Mouse (Mus musculus) neural tube, embryonic 12.5 days (tissue): ENCODE measurements around the gene Iqgap2. TPM values are rescaled to one million over a fixed set of nuclear protein-coding genes. Genes with fewer than 3 reads are reported as not detected.

Source experiments
- ATAC-seq: fragments of 200-750 bp; cut with Nextera tagmentation; 2 replicates; pipeline ENCODE4 v1.8.0; 2017; ENCODE audit warnings: low read depth, mild to moderate bottlenecking, moderate TSS enrichment, moderate library complexity; ENCODE audit not compliant: low FRiP score
- H3K27ac ChIP-seq: fragments of 300-500 bp; sonication (generic); 2 replicates; pipeline ENCODE4 v1.5.1; 2016
- H3K27me3 ChIP-seq: fragments of 300-500 bp; sonication (generic); replicated peaks from 2 replicates; pipeline ENCODE4 v1.6.1; 2016; ENCODE audit warnings: mild to moderate bottlenecking
- H3K36me3 ChIP-seq: fragments of 300-500 bp; sonication (generic); 2 replicates; pipeline ENCODE4 v1.6.1; 2016; ENCODE audit warnings: mild to moderate bottlenecking
- H3K4me1 ChIP-seq: fragments of 300-500 bp; sonication (generic); 2 replicates; pipeline ENCODE4 v1.6.1; 2016
- H3K4me2 ChIP-seq: fragments of 300-500 bp; sonication (generic); replicated peaks from 2 replicates; pipeline ENCODE4 v1.6.1; 2016; ENCODE audit warnings: mild to moderate bottlenecking
- H3K4me3 ChIP-seq: fragments of 300-500 bp; sonication (generic); 2 replicates; pipeline ENCODE4 v1.5.1; 2016
- H3K9ac ChIP-seq: fragments of 300-500 bp; sonication (generic); 2 replicates; pipeline ENCODE4 v1.6.1; 2016; ENCODE audit warnings: mild to moderate bottlenecking
- H3K9me3 ChIP-seq: fragments of 300-500 bp; sonication (generic); 2 replicates; pipeline ENCODE4 v1.6.1; 2016; ENCODE audit warnings: mild to moderate bottlenecking
- WGBS: fragments of 180-500 bp; shearing (Covaris S2); methylation state at CpG from one replicate; pipeline ENCODE4 v1.1.7; 2016; 5-methylcytosine and 5-hydroxymethylcytosine counted together
- polyA plus RNA-seq: library from polyadenylated mRNA; unstranded; fragments of >200 nt; fragmentation: Nextera tagmentation; extraction: Ambion mirVana; gene quantifications from 2 replicates; pipeline ENCODE4 v1.2.1, GENCODE M21; 2016

The Iqgap2 gene
- polyA plus RNA-seq, 1 experiment from 2014 or later, result 9.5 TPM

- H3K9ac ChIP-seq, result no peak overlapping the region
- WGBS, result 15% methylated on average over 2 of the region's 2 CpGs
- no peak overlapping the region for H3K27ac ChIP-seq
- peaks cover 18% of the 10 kb centered on the region; the same call in 1 of the 2 replicates for H3K36me3 ChIP-seq
- no peak overlapping the region for H3K4me2 ChIP-seq
- ATAC-seq, result no peak
- H3K4me1 ChIP-seq, result peaks cover 13% of the 10 kb centered on the region
- no peaks in the 10 kb centered on the region for H3K27me3 ChIP-seq
- no peaks in the 10 kb centered on the region for H3K9me3 ChIP-seq
- H3K4me3 ChIP-seq, result no peak overlapping the region
Measured at GRCm38 (mm10) chr13:95634451-95634850, 257.3 kb downstream of the Iqgap2 start.

GRCm38 (mm10) chr13:95633384-95633783 is 258.3 kb downstream of the Iqgap2 start:
- Histone ChIP-seq H3K4me2 (no peak overlapping the region), H3K9me3 (no peaks in the 10 kb centered on the region), H3K36me3 (peaks cover 23% of the 10 kb centered on the region; the same call in 1 of the 2 replicates), H3K27me3 (no peaks in the 10 kb centered on the region), H3K27ac (no peak overlapping the region), H3K4me1 (peaks cover 6% of the 10 kb centered on the region; the same call in 1 of the 2 replicates), H3K9ac (no peak overlapping the region), H3K4me3 (no peak overlapping the region)
- WGBS, result 77% methylated on average over 2 of the region's 2 CpGs
- no peak for ATAC-seq

GRCm38 (mm10) chr13:95632144-95632543 is 259.6 kb downstream of the Iqgap2 start:
- peaks cover 29% of the 10 kb centered on the region for H3K36me3 ChIP-seq
- H3K4me1 ChIP-seq, result no peaks in the 10 kb centered on the region
- ATAC-seq, result no peak
- no peak overlapping the region for H3K27ac ChIP-seq
- whole genome bisulfite sequencing, result 93% methylated on average over 6 of the region's 6 CpGs
- H3K9me3 ChIP-seq, result no peaks in the 10 kb centered on the region
- no peak overlapping the region for H3K4me3 ChIP-seq
- H3K9ac ChIP-seq, result no peak overlapping the region
- no peak overlapping the region for H3K4me2 ChIP-seq
- H3K27me3 ChIP-seq, result no peaks in the 10 kb centered on the region

GRCm38 (mm10) chr13:95630747-95631146 is 261.0 kb downstream of the Iqgap2 start:
- Histone ChIP-seq H3K9me3 (no peaks in the 10 kb centered on the region), H3K27ac (no peak overlapping the region), H3K4me3 (no peak overlapping the region), H3K36me3 (peaks cover 29% of the 10 kb centered on the region), H3K4me2 (no peak overlapping the region), H3K27me3 (no peaks in the 10 kb centered on the region), H3K9ac (no peak overlapping the region), H3K4me1 (no peaks in the 10 kb centered on the region)
- no peak for ATAC-seq
- 78% methylated on average over 2 of the region's 2 CpGs for WGBS

- Histone ChIP-seq H3K27me3 (no peaks in the 10 kb centered on the region), H3K36me3 (peaks cover 26% of the 10 kb centered on the region), H3K9me3 (no peaks in the 10 kb centered on the region), H3K9ac (no peak overlapping the region), H3K27ac (no peak overlapping the region), H3K4me2 (no peak overlapping the region), H3K4me1 (no peaks in the 10 kb centered on the region), H3K4me3 (no peak overlapping the region)
- WGBS, result 88% methylated on average over 10 of the region's 10 CpGs
- ATAC-seq, result no peak
Measured at GRCm38 (mm10) chr13:95629751-95630150, 262.0 kb downstream of the Iqgap2 start.

- Histone ChIP-seq H3K4me3 (no peak overlapping the region), H3K9me3 (no peaks in the 10 kb centered on the region), H3K27me3 (no peaks in the 10 kb centered on the region), H3K9ac (no peak overlapping the region), H3K4me1 (no peaks in the 10 kb centered on the region), H3K36me3 (peaks cover 22% of the 10 kb centered on the region), H3K27ac (no peak overlapping the region), H3K4me2 (no peak overlapping the region)
- no peak for ATAC-seq
- 82% methylated on average over 7 of the region's 7 CpGs for WGBS
Measured at GRCm38 (mm10) chr13:95626696-95627095, 265.0 kb downstream of the Iqgap2 start.

GRCm38 (mm10) chr13:95623042-95623441 is 268.7 kb downstream of the Iqgap2 start:
- 63% methylated on average over 3 of the region's 3 CpGs for WGBS
- no peak for ATAC-seq
- no peak overlapping the region for H3K27ac ChIP-seq
- H3K9ac ChIP-seq, result no peak overlapping the region
- 0 out of 2 replicates have a peak, but pooled peaks cover 2% of the 10 kb centered on the region for H3K4me1 ChIP-seq
- no peak overlapping the region for H3K4me2 ChIP-seq
- peaks cover 4% of the 10 kb centered on the region for H3K36me3 ChIP-seq
- H3K9me3 ChIP-seq, result no peaks in the 10 kb centered on the region
- no peak overlapping the region for H3K4me3 ChIP-seq
- no peaks in the 10 kb centered on the region for H3K27me3 ChIP-seq

GRCm38 (mm10) chr13:95621563-95621962 is 270.2 kb downstream of the Iqgap2 start:
- Histone ChIP-seq H3K27me3 (no peaks in the 10 kb centered on the region), H3K4me3 (no peak overlapping the region), H3K4me2 (no peak overlapping the region), H3K36me3 (no peaks in the 10 kb centered on the region), H3K4me1 (peaks cover 10% of the 10 kb centered on the region), H3K27ac (no peak overlapping the region), H3K9ac (no peak overlapping the region), H3K9me3 (no peaks in the 10 kb centered on the region)
- WGBS, result 84% methylated on average over 3 of the region's 3 CpGs
- ATAC-seq, result no peak

- peaks cover 31% of the 10 kb centered on the region for H3K4me1 ChIP-seq
- H3K4me2 ChIP-seq, result peak overlapping the region; percentile 80
- 0 out of 2 replicates have a peak, but pooled peaks have one; percentile 5 for ATAC-seq
- H3K36me3 ChIP-seq, result 0 out of 2 replicates have a peak, but pooled peaks cover 3% of the 10 kb centered on the region
- WGBS, result 9% methylated on average over 13 of the region's 13 CpGs
- peak overlapping the region; percentile 92 for H3K9ac ChIP-seq
- H3K9me3 ChIP-seq, result no peaks in the 10 kb centered on the region
- no peaks in the 10 kb centered on the region for H3K27me3 ChIP-seq
- 0 out of 2 replicates have a peak overlapping the region, but pooled peaks have one; percentile 26 for H3K27ac ChIP-seq
- peak overlapping the region; percentile 82 for H3K4me3 ChIP-seq
Measured at GRCm38 (mm10) chr13:95618859-95619258, 272.9 kb downstream of the Iqgap2 start.

GRCm38 (mm10) chr13:95618309-95618712 is 273.4 kb downstream of the Iqgap2 start, which contains the start of gene F2r:
F2r (minus strand) TSS chr13:95618487.
- Histone ChIP-seq H3K27ac (0 out of 2 replicates have a peak within 1 kb of the TSS, but pooled peaks have one; percentile 26), H3K4me1 (peaks cover 31% of the 10 kb centered on the region), H3K4me2 (peak within 1 kb of the TSS; percentile 80), H3K9ac (peak within 1 kb of the TSS; percentile 92), H3K27me3 (no peaks in the 10 kb centered on the region), H3K4me3 (peak within 1 kb of the TSS; percentile 82), H3K9me3 (no peaks in the 10 kb centered on the region), H3K36me3 (0 out of 2 replicates have a peak, but pooled peaks cover 3% of the 10 kb centered on the region)
- peak; percentile 92 for ATAC-seq
- WGBS, result under 1% methylated on average over 42 of the region's 42 CpGs

GRCm38 (mm10) chr13:95617671-95618171 is 274.0 kb downstream of the Iqgap2 start:
- Histone ChIP-seq H3K9ac (peak overlapping the region; percentile 92), H3K9me3 (no peaks in the 10 kb centered on the region), H3K4me2 (peak overlapping the region; percentile 80), H3K4me1 (peaks cover 31% of the 10 kb centered on the region), H3K27me3 (no peaks in the 10 kb centered on the region), H3K27ac (0 out of 2 replicates have a peak overlapping the region, but pooled peaks have one; percentile 26), H3K36me3 (0 out of 2 replicates have a peak, but pooled peaks cover 3% of the 10 kb centered on the region), H3K4me3 (peak overlapping the region; percentile 82)
- peak; percentile 55; the same call in 1 of the 2 replicates for ATAC-seq
- under 1% methylated on average over 21 of the region's 21 CpGs for WGBS

- peaks cover 31% of the 10 kb centered on the region for H3K4me1 ChIP-seq
- peaks cover 4% of the 10 kb centered on the region for H3K36me3 ChIP-seq
- ATAC-seq, result no peak
- H3K27me3 ChIP-seq, result no peaks in the 10 kb centered on the region
- 12% methylated on average over 17 of the region's 17 CpGs for WGBS
- peak overlapping the region; percentile 82 for H3K4me3 ChIP-seq
- H3K9ac ChIP-seq, result peak overlapping the region; percentile 92
- peak overlapping the region; percentile 80 for H3K4me2 ChIP-seq
- no peak overlapping the region for H3K27ac ChIP-seq
- no peaks in the 10 kb centered on the region for H3K9me3 ChIP-seq
Measured at GRCm38 (mm10) chr13:95617082-95617670, 274.5 kb downstream of the Iqgap2 start.
